Mouse (Mus musculus) CH12.LX (cell line): Measurements from ENCODE around the gene Sap25.

Experiments
- EP300 ChIP-seq: IDR thresholded peaks from 2 replicates; pipeline ENCODE4 v1.6.1; 2011; ENCODE audit warnings: low read length, improper control_type of control experiment
- ZMIZ1 ChIP-seq: IDR thresholded peaks from 2 replicates; pipeline ENCODE4 v1.6.1; 2012; ENCODE audit warnings: low read depth, mild to moderate bottlenecking, inconsistent platforms, low read length, improper control_type of control experiment

- TF ChIP-seq ZMIZ1 (no peak), EP300 (no peak)
Measured at GRCm38 (mm10) chr5:137670240-137670639, 29.1 kb downstream of the Sap25 start.
